Mouse (Mus musculus) liver, embryonic 14.5 days (tissue): Measurements from ENCODE around the gene Rps28. TPM values are rescaled to one million over a fixed set of nuclear protein-coding genes. Genes with fewer than 3 reads are reported as not detected.

ENCODE experiments used
- ATAC-seq: fragments of 200-750 bp; cut with Nextera tagmentation; 2 replicates; pipeline ENCODE4 v1.8.0; 2017; ENCODE audit warnings: moderate number of reproducible peaks, mild to moderate bottlenecking, moderate library complexity; ENCODE audit not compliant: insufficient read depth
- DNase-seq, 3 experiments: peaks; one replicate each; pipeline ENCODE4 v3.0.0-alpha.2; 2012 to 2013; ENCODE audit warnings: low read depth in 3 of 3, low spot score in 3 of 3
- H3K27ac ChIP-seq: fragments of 300-500 bp; sonication (generic); 2 replicates; pipeline ENCODE4 v1.5.1; 2014; ENCODE audit warnings: moderate library complexity, mild to moderate bottlenecking, control low read depth, inconsistent platforms
- H3K27me3 ChIP-seq: fragments of 300-500 bp; sonication (generic); 2 replicates; pipeline ENCODE4 v1.6.1; 2014; ENCODE audit warnings: mild to moderate bottlenecking, low read length, moderate library complexity; ENCODE audit not compliant: control insufficient read depth, insufficient read depth
- H3K36me3 ChIP-seq: fragments of 300-500 bp; sonication (generic); replicated peaks from 2 replicates; pipeline ENCODE4 v1.6.1; 2014; ENCODE audit warnings: low read depth; ENCODE audit not compliant: control insufficient read depth, insufficient read depth
- H3K4me1 ChIP-seq, 2 experiments: fragments of 200-500 bp in 1 of 2; fragments of 300-500 bp in 1 of 2; sonication (generic) in 1 of 2; replicated peaks; 2 replicates each; pipeline ENCODE4 v1.6.1; 2012 to 2014; ENCODE audit warnings: antibody characterized with exemption in 1 of 2, inconsistent platforms in 1 of 2, low read length in 1 of 2; ENCODE audit not compliant: control insufficient read depth in 2 of 2, insufficient read depth in 2 of 2
- H3K4me2 ChIP-seq: fragments of 300-500 bp; sonication (generic); 2 replicates; pipeline ENCODE4 v1.6.1; 2014; ENCODE audit warnings: low read depth, mild to moderate bottlenecking, control low read depth, moderate library complexity
- H3K4me3 ChIP-seq, 2 experiments: fragments of 200-500 bp in 1 of 2; fragments of 300-500 bp in 1 of 2; sonication (generic) in 1 of 2; 2 replicates each; pipeline ENCODE4 v1.5.1; 2012 to 2014; ENCODE audit warnings: low read depth in 2 of 2, low read length in 2 of 2, mild to moderate bottlenecking in 2 of 2, control low read depth in 1 of 2, inconsistent platforms in 1 of 2, moderate library complexity in 1 of 2; ENCODE audit not compliant: insufficient read depth in 1 of 2
- H3K9ac ChIP-seq: fragments of 300-500 bp; sonication (generic); replicated peaks from 2 replicates; pipeline ENCODE4 v1.6.1; 2014; ENCODE audit warnings: mild to moderate bottlenecking, control low read depth, moderate library complexity
- H3K9me3 ChIP-seq: fragments of 300-500 bp; sonication (generic); 2 replicates; pipeline ENCODE4 v1.6.1; 2016; ENCODE audit warnings: low read length, mixed read lengths; ENCODE audit not compliant: control insufficient read depth
- CTCF ChIP-seq: IDR thresholded peaks from 2 replicates; pipeline ENCODE4 v1.5.1; 2016; ENCODE audit warnings: antibody characterized with exemption, low read depth, control low read depth
- EP300 ChIP-seq: IDR thresholded peaks from 2 replicates; pipeline ENCODE4 v1.6.1; 2016; ENCODE audit warnings: antibody characterized with exemption, low read depth
- WGBS: fragments of 180-500 bp; shearing (Covaris S2); extraction: QIAGEN DNeasy Blood & Tissue Kit; methylation state at CpG from one replicate; pipeline ENCODE4 v1.1.7; 2014; ENCODE audit not compliant: insufficient replicate concordance; 5-methylcytosine and 5-hydroxymethylcytosine counted together
- polyA plus RNA-seq, 2 experiments: library from polyadenylated mRNA; depleted of rRNA in 1 of 2; stranded (reverse) in 1 of 2; unstranded in 1 of 2; fragments of >200 nt; fragmentation: Nextera tagmentation in 1 of 2; extraction: Ambion mirVana in 1 of 2; gene quantifications; 2 replicates each; pipeline versions ENCODE4 v1.2.1 to v1.2.3; 2012 to 2014

Rps28 gene
- polyA plus RNA-seq, 2 experiments: 702 to 901 TPM

DNA sequence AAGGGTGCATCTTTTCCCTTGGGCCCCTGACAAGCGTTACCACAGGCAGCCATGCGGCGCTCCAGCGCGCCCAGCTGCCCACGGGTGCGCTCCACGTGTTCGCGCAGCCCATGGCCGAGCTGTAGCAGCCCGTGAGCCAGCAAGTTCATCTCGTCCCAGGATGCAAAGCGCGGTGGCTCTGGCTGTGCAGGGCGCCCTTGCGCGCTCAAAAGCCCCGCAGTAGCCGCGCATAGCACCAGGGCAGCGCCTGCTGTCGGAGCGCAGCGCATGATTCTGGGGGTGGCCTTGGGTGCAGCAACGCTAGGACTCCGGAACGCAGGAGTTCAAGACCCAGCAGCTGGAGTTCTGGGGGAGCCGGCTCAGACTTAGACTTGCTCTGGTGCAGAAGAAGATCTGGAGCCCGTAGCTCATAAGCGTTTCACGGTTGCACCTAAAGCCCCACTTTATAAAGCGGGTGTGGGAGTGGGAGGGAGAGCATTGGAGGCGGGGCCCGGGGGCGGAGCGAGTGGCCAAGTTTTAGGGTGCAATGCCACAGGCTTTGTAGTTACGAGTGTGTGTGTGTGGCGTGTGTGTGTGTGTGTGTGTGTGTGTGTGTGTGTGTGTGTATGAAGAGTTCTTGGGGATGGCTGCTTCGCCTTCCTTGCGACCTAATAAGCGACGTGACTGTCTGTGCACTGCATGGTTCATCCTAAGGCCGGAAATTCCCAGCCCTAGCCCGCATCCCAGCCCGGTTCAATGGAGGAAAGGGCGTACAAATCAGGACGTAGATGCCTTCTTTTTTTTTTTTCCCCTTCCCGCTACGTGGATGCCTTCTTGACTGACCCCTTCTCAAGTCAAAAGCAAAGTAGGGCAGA lies 43.0 kb downstream of the Rps28 start, which contains the start of gene Angptl4:
Gene Angptl4 (minus strand): TSS at position 707 of the 854 bp plus-strand sequence.
- Histone ChIP-seq H3K36me3 (peaks cover 16% of the 10 kb centered on the region), H3K27ac (no peak within 1 kb of the TSS; the same call in 1 of the 2 replicates), H3K27me3 (no peaks in the 10 kb centered on the region), H3K4me3 (peak within 1 kb of the TSS; percentile 46 to 57), H3K9ac (peak within 1 kb of the TSS; percentile 58), H3K9me3 (no peaks in the 10 kb centered on the region), H3K4me2 (peak within 1 kb of the TSS; percentile 84), H3K4me1 (peaks cover 9 to 28% of the 10 kb centered on the region in 2 experiments)
- TF ChIP-seq CTCF (no peak), EP300 (no peak)
- WGBS: 1% methylated on average over 50 of the region's 50 CpGs
- DNase-seq: peak; percentile 41 to 57 (median 55)
- ATAC-seq: peak; percentile 87

DNA sequence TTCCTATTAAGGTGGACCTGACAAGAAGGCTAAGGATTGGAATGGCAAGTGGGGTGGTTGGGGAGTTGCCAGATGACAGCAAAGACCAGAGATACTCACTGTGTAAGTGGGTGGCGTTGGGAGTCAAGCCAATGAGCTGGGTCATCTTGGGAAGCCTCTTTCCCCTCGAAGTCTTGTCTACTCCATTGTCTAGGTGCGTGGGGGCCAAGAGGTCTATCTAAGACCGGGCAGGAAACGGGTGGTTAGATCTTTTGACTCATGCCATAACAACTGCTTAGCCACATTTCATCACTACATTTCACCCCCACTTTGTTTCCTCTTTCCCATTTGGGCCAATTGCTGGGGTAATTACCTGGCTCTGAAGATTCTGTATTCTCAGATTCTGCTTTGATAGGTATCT lies 43.9 kb downstream of the Rps28 start:
- no peak overlapping the region for H3K27ac ChIP-seq
- TF ChIP-seq CTCF: no peak
- TF ChIP-seq EP300: no peak
- DNase-seq (no peak), ATAC-seq (no peak)
- peaks cover 22% of the 10 kb centered on the region for H3K36me3 ChIP-seq
- H3K4me2 ChIP-seq: peak overlapping the region; percentile 84
- H3K4me1 ChIP-seq: peaks cover 9 to 28% of the 10 kb centered on the region in 2 experiments
- no peaks in the 10 kb centered on the region for H3K9me3 ChIP-seq
- H3K4me3 ChIP-seq: peak overlapping the region; percentile 46 to 57
- no peaks in the 10 kb centered on the region for H3K27me3 ChIP-seq
- WGBS: 10% methylated on average over 5 of the region's 5 CpGs
- peak overlapping the region; percentile 31 for H3K9ac ChIP-seq

DNA sequence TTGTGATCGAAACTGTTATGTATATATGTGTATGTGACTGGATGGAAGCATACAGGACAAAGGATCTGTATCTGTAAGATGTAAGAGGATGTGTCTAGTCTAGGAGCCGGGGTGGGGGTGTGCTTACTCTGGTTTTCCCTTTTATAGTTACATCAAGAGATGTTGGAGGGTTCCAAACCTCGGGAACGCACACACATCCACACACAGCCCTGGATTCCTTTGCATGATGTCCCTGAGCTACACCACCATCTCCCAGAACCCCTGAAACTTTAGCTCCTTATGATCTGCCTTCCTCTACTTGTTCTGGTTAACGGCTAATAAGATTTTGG lies 44.4 kb downstream of the Rps28 start:
- TF ChIP-seq EP300: no peak
- no peak for TF ChIP-seq CTCF
- peak overlapping the region; percentile 84 for H3K4me2 ChIP-seq
- no peaks in the 10 kb centered on the region for H3K27me3 ChIP-seq
- no peak for ATAC-seq
- no peaks in the 10 kb centered on the region for H3K9me3 ChIP-seq
- peaks cover 22% of the 10 kb centered on the region for H3K36me3 ChIP-seq
- peak overlapping the region in 1 of 2 experiments; percentile 57; a peak in 2 of 4 replicates for H3K4me3 ChIP-seq
- 62% methylated on average over 5 of the region's 5 CpGs for WGBS
- DNase-seq: no peak
- no peak overlapping the region; the same call in 1 of the 2 replicates for H3K9ac ChIP-seq
- H3K27ac ChIP-seq: no peak overlapping the region
- peaks cover 9 to 28% of the 10 kb centered on the region in 2 experiments for H3K4me1 ChIP-seq

DNA sequence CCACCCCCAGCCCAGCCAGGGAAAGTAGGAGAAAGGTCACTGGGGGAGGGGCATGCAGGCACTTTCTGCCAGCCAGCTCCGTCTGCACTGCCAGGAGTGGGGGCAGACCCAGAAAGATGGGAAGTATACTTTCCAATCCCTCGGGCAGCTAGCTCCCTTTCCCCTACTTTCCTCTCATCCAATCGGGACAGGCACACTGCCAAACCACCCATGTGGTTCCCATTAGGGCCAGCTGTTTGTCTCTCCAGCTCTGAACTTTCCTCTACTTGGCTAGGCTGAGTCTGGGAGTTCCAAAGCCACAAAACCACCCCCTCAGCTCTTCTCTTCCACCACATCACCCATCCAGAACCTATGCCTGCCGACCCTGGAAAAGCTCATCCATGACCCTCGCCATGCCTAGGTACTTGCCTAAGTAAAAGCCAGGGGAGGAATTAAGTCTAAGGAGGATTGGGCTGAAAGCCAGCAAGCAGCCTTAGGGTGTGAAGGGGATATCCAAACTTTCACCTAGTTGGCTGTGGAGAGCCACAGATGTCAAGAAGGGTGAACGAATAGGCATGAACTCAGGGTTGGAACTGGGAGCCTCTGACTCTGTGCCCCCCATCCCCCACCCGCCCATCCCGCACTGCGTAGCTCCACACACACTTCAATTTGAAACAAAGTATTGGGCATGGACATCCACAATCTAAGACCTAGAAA lies 44.9 kb downstream of the Rps28 start:
- Histone ChIP-seq H3K4me3 (peak overlapping the region in 1 of 2 experiments; percentile 17; a peak in 1 of 4 replicates), H3K4me1 (peaks cover 9 to 28% of the 10 kb centered on the region in 2 experiments), H3K36me3 (peaks cover 22% of the 10 kb centered on the region), H3K27me3 (no peaks in the 10 kb centered on the region), H3K9me3 (no peaks in the 10 kb centered on the region), H3K27ac (no peak overlapping the region; the same call in 1 of the 2 replicates), H3K9ac (no peak overlapping the region), H3K4me2 (peak overlapping the region; percentile 84)
- peak; percentile 19; the same call in 1 of the 2 replicates for ATAC-seq
- TF ChIP-seq EP300 (no peak), CTCF (no peak)
- 49% methylated on average over 9 of the region's 9 CpGs for WGBS
- peak in 2 of 3 experiments; percentile 39 to 40 for DNase-seq

DNA sequence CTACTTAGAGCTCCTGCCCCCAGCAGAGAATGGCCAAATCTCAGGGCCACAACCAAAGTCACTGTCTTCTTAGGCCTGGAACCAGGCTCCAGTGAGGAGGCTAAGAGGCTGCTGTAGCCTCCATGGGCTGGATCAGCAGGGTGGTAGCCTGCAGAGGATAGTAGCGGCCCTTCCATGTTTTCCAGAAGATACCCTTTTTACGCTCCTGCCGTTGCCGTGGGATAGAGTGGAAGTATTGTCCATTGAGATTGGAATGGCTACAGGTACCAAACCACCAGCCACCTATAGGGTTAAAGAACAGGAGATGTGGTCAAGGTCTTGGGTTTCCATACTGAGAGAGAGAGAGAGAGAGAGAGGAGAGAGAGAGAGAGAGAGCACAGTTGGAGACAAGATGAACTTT lies 49.1 kb downstream of the Rps28 start:
- 95% methylated on average over 4 of the region's 4 CpGs for WGBS
- DNase-seq (no peak), ATAC-seq (no peak)
- no peaks in the 10 kb centered on the region for H3K9me3 ChIP-seq
- H3K4me3 ChIP-seq: no peak overlapping the region
- H3K4me1 ChIP-seq: peaks cover 4 to 15% of the 10 kb centered on the region in 2 experiments
- H3K9ac ChIP-seq: no peak overlapping the region
- TF ChIP-seq CTCF (no peak), EP300 (no peak)
- no peaks in the 10 kb centered on the region for H3K27me3 ChIP-seq
- no peak overlapping the region for H3K4me2 ChIP-seq
- H3K36me3 ChIP-seq: peaks cover 22% of the 10 kb centered on the region
- no peak overlapping the region for H3K27ac ChIP-seq
